Mouse (Mus musculus) cortical plate, adult 2 months (tissue): ENCODE results near the gene Pbld1. TPM values are rescaled to one million over a fixed set of nuclear protein-coding genes. Genes with fewer than 3 reads are reported as not detected.

ENCODE experiments used
- H3K27ac ChIP-seq: fragments of 200-500 bp; 2 replicates; pipeline ENCODE4 v1.5.1; 2012; ENCODE audit warnings: low read length, control low read depth, inconsistent platforms; ENCODE audit not compliant: insufficient read depth
- H3K4me1 ChIP-seq: fragments of 200-500 bp; 2 replicates; pipeline ENCODE4 v1.6.1; 2011; ENCODE audit warnings: low read length; ENCODE audit not compliant: control insufficient read depth, insufficient read depth
- H3K4me3 ChIP-seq: fragments of 200-500 bp; 2 replicates; pipeline ENCODE4 v1.5.1; 2011; ENCODE audit warnings: mild to moderate bottlenecking, low read length, control low read depth; ENCODE audit not compliant: insufficient read depth
- CTCF ChIP-seq: fragments of 200-500 bp; IDR thresholded peaks from 2 replicates; pipeline ENCODE4 v1.5.1; 2011; ENCODE audit warnings: mild to moderate bottlenecking, control low read depth, low read length; ENCODE audit not compliant: insufficient read depth; ENCODE audit errors: extremely low read depth
- POLR2A ChIP-seq: fragments of 200-500 bp; IDR thresholded peaks from 2 replicates; pipeline ENCODE4 v1.6.1; 2011; ENCODE audit warnings: mild to moderate bottlenecking, low read length, control low read depth; ENCODE audit not compliant: insufficient read depth; ENCODE audit errors: extremely low read depth
- polyA plus RNA-seq: library from polyadenylated mRNA; depleted of rRNA; stranded (reverse); fragments of >200 nt; gene quantifications from 2 replicates; pipeline ENCODE4 v1.2.3, GENCODE M21; 2012; rRNA removed

Pbld1 gene
- 0.17 and 0.19 TPM in 2 replicates for polyA plus RNA-seq

DNA sequence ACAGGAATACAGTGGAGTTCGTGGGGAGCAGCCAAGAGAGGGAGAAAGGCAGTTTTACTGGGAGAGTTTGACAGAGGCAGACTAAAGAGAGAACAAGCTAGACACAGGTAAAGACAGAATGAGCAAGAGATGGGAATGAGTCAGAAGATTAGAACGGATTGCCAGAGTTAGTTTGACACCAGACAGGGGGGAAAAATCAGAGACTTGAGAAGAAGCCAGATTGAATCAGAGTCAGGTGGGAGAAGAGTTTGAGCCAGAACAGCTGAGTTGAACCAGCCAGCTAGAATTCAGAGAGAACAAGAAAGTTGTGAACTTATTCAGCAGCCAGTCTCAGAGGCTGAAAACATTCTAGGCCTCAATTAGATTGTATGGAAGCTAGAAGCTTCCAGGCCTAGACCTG, at the start of gene Pbld1:
Gene Pbld1 (plus strand): TSS at position 301 of the 400 bp plus-strand sequence.
- H3K27ac ChIP-seq = no peak within 1 kb of the TSS
- H3K4me1 ChIP-seq = no peaks in the 10 kb centered on the region
- TF ChIP-seq POLR2A = no peak
- no peak for TF ChIP-seq CTCF
- H3K4me3 ChIP-seq = no peak within 1 kb of the TSS

DNA sequence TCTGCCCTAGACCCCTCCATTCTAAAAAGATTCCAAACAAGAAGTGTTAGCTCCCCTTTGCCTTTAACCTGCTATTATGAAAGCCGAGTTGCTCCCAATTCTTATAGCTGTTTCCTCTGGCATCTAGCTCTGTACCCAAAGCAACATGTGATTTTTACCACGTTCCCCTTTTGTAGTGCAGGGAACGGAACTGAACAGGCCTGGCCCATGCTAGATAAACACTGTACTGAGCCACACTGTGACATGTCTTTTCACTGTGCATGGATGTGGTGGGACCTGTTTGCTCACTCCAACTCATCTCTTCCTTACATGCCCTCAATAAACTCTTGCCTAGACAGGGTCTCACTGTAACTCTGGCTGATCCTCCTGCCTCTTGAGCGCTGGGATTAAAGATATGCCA, 49.7 kb upstream of the Pbld1 start:
- Histone ChIP-seq H3K4me1 (no peaks in the 10 kb centered on the region), H3K27ac (no peak overlapping the region), H3K4me3 (no peak overlapping the region)
- no peak for TF ChIP-seq POLR2A
- no peak for TF ChIP-seq CTCF

GRCm38 (mm10) chr10:63011556-63011955, 48.4 kb upstream of the Pbld1 start:
- no peak overlapping the region for H3K4me3 ChIP-seq
- no peak overlapping the region for H3K27ac ChIP-seq
- TF ChIP-seq CTCF (no peak), POLR2A (no peak)
- H3K4me1 ChIP-seq = no peaks in the 10 kb centered on the region

- no peak overlapping the region for H3K4me3 ChIP-seq
- H3K27ac ChIP-seq = no peak overlapping the region
- TF ChIP-seq CTCF = no peak
- no peak for TF ChIP-seq POLR2A
- H3K4me1 ChIP-seq = no peaks in the 10 kb centered on the region
Observed at GRCm38 (mm10) chr10:63013476-63013875, 46.5 kb upstream of the Pbld1 start.

- Histone ChIP-seq H3K4me3 (no peak overlapping the region), H3K27ac (no peak overlapping the region), H3K4me1 (no peaks in the 10 kb centered on the region)
- TF ChIP-seq CTCF (no peak), POLR2A (no peak)
Observed at GRCm38 (mm10) chr10:63014168-63014567, 45.8 kb upstream of the Pbld1 start.

GRCm38 (mm10) chr10:63019304-63019703, 40.7 kb upstream of the Pbld1 start:
- H3K4me1 ChIP-seq = peaks cover 4% of the 10 kb centered on the region
- TF ChIP-seq CTCF (no peak), POLR2A (no peak)
- H3K27ac ChIP-seq = no peak overlapping the region
- no peak overlapping the region for H3K4me3 ChIP-seq

DNA sequence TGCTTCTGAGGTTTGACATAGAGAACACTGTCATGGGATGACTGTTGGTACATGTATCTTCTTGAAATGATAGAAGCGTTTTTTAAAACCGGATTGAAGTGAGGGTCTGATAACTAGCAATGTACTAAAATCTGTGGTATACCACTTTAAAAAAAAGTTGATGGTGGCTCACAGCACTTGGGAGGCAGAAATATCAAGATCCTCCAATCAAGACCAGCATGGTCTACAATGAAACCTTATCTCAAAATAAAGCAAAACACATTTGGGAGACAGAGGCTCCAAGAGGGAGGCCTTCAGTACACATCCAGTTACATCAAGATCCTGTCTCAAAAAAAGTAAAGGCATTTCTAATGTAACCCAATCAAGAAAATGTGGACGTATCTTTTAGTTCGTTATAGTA, 38.3 kb upstream of the Pbld1 start:
- Histone ChIP-seq H3K4me1 (peaks cover 4% of the 10 kb centered on the region), H3K4me3 (peak overlapping the region; percentile 72; the same call in 1 of the 2 replicates), H3K27ac (no peak overlapping the region)
- TF ChIP-seq POLR2A = no peak
- TF ChIP-seq CTCF = no peak

DNA sequence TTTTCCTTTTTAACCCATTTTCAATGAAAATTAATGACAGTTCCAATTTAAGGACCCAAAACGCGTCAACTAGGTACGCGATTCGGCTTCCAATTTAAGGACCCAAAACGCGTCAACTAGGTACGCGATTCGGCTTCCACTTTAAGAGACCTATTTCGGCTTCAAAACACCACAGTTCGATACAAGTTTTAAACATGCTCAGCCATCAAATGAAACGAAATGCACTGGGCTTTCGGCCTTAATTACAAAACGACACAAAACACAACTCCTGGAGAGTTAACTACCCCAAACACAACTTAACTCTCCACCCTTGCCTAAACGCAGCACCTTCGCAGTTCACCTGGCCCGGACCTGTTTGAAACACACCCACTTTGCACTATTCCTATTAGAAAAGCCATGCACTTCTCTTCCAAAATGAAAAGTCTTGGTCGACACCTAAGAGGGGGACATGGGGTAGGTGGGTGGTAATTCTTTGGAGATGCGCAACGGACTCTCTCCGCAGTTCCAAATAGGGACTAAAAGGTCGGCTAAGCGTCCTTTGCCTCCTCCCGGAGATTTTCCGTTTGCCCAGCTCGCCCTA, 37.3 kb upstream of the Pbld1 start:
- TF ChIP-seq POLR2A = no peak
- no peak for TF ChIP-seq CTCF
- peaks cover 4% of the 10 kb centered on the region for H3K4me1 ChIP-seq
- H3K27ac ChIP-seq = peak overlapping the region; percentile 99
- peak overlapping the region; percentile 72 for H3K4me3 ChIP-seq

GRCm38 (mm10) chr10:63023121-63023748, 36.7 kb upstream of the Pbld1 start:
- Histone ChIP-seq H3K4me1 (peaks cover 4% of the 10 kb centered on the region), H3K4me3 (peak overlapping the region; percentile 72), H3K27ac (peak overlapping the region; percentile 99)
- TF ChIP-seq POLR2A = no peak
- TF ChIP-seq CTCF = no peak

- peaks cover 4% of the 10 kb centered on the region for H3K4me1 ChIP-seq
- peak within 1 kb of the TSS; percentile 72 for H3K4me3 ChIP-seq
- peak within 1 kb of the TSS; percentile 99 for H3K27ac ChIP-seq
- no peak for TF ChIP-seq CTCF
- peak; percentile 77 for TF ChIP-seq POLR2A
Observed at GRCm38 (mm10) chr10:63023749-63024579, 36.0 kb upstream of the Pbld1 start, which contains the start of the genes Hnrnph3 and Pbld2. Hnrnph3 (minus strand) TSS chr10:63024217. Pbld2 (plus strand) TSS chr10:63024315.
